Mouse (Mus musculus): ENCODE measurements around the gene Coil. TPM values are rescaled to one million over a fixed set of nuclear protein-coding genes. Genes with fewer than 3 reads are reported as not detected.
A peak's percentile ranks its signal among the peaks of the same experiment; 100 is the strongest.
"Not testable (repeated sequence)": the region's sequence is repeated elsewhere in the genome, so short reads cannot be mapped to it uniquely, and the experiment has no call there.

Coil gene
- polyA plus RNA-seq, 1 experiment from 2014 or later: 21.3 TPM

DNA sequence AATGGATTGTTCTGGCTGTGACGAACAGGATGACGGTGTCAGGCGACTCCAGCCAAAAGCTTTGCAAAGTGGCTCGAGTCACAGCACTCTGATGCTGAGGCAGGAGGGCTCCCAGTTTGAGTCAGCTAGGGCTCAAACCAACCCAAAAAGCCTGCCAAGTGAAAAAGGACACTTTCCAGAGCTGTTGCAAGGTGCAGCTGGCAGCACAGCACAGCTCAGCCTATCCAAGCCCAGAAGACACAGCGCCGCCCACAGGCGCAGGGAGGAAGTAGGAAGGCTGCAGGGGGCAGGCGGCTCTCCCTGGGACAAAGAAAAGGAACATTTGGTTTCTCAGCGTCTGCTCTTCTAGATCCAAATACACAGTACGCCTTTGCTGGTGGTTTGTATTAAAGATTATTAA is 16.6 kb downstream of the Coil start:
- H3K9ac ChIP-seq (ENCODE audit: low read length): no peak overlapping the region
- 85% methylated on average over 10 of the region's 10 CpGs for WGBS
- no peak for ATAC-seq (ENCODE audit: insufficient read depth, low FRiP score, low TSS enrichment)
- H3K4me1 ChIP-seq (ENCODE audit: control insufficient read depth, insufficient read depth, low read length): no peaks in the 10 kb centered on the region
- H3K4me3 ChIP-seq (ENCODE audit: low read depth, low read length): no peak overlapping the region
- no peak overlapping the region for H3K27ac ChIP-seq (ENCODE audit: low read depth, low read length)
- no peaks in the 10 kb centered on the region for H3K9me3 ChIP-seq (ENCODE audit: control insufficient read depth, low read length)
- H3K4me2 ChIP-seq (ENCODE audit: low read depth): no peak overlapping the region
- DNase-seq (ENCODE audit: low spot score): no peak
- peaks cover 8% of the 10 kb centered on the region; the same call in 1 of the 2 replicates for H3K36me3 ChIP-seq (ENCODE audit: control insufficient read depth, insufficient read depth, low read length)
- no peaks in the 10 kb centered on the region for H3K27me3 ChIP-seq (ENCODE audit: control insufficient read depth, insufficient read depth, low read length)

- WGBS: 79% methylated on average over 5 of the region's 5 CpGs
Observed at GRCm38 (mm10) chr11:88988956-88989355, 18.9 kb downstream of the Coil start.

GRCm38 (mm10) chr11:88989530-88989929 is 19.5 kb downstream of the Coil start:
- H3K27me3 ChIP-seq (ENCODE audit: control insufficient read depth, insufficient read depth, low read length): no peaks in the 10 kb centered on the region
- no peak overlapping the region for H3K27ac ChIP-seq (ENCODE audit: low read depth, low read length)
- no peaks in the 10 kb centered on the region for H3K4me1 ChIP-seq (ENCODE audit: control insufficient read depth, insufficient read depth, low read length)
- WGBS: 75% methylated on average over 5 of the region's 5 CpGs
- no peak overlapping the region for H3K4me3 ChIP-seq (ENCODE audit: low read depth, low read length)
- no peak for DNase-seq (ENCODE audit: low spot score)
- peaks cover 6% of the 10 kb centered on the region; the same call in 1 of the 2 replicates for H3K36me3 ChIP-seq (ENCODE audit: control insufficient read depth, insufficient read depth, low read length)
- no peak for ATAC-seq (ENCODE audit: insufficient read depth, low FRiP score, low TSS enrichment)
- H3K9ac ChIP-seq (ENCODE audit: low read length): no peak overlapping the region
- H3K9me3 ChIP-seq (ENCODE audit: control insufficient read depth, low read length): no peaks in the 10 kb centered on the region
- no peak overlapping the region for H3K4me2 ChIP-seq (ENCODE audit: low read depth)

More at GRCm38 (mm10) chr11:88988956-88989355, 18.9 kb downstream of the Coil start:
- H3K36me3 ChIP-seq (ENCODE audit: control insufficient read depth, insufficient read depth, low read length): peaks cover 6% of the 10 kb centered on the region; the same call in 1 of the 2 replicates
- H3K9me3 ChIP-seq (ENCODE audit: control insufficient read depth, low read length): no peaks in the 10 kb centered on the region
- DNase-seq (ENCODE audit: low spot score) (no peak), ATAC-seq (ENCODE audit: insufficient read depth, low FRiP score, low TSS enrichment) (no peak)
- H3K27ac ChIP-seq (ENCODE audit: low read depth, low read length): no peak overlapping the region
- no peaks in the 10 kb centered on the region for H3K27me3 ChIP-seq (ENCODE audit: control insufficient read depth, insufficient read depth, low read length)
- no peak overlapping the region for H3K4me2 ChIP-seq (ENCODE audit: low read depth)
- H3K9ac ChIP-seq (ENCODE audit: low read length): no peak overlapping the region
- H3K4me1 ChIP-seq (ENCODE audit: control insufficient read depth, insufficient read depth, low read length): no peaks in the 10 kb centered on the region
- H3K4me3 ChIP-seq (ENCODE audit: low read depth, low read length): no peak overlapping the region

- ATAC-seq (ENCODE audit: insufficient read depth, low FRiP score, low TSS enrichment) (no peak), DNase-seq (ENCODE audit: low spot score) (no peak)
- no peak overlapping the region for H3K4me2 ChIP-seq (ENCODE audit: low read depth)
- H3K27ac ChIP-seq (ENCODE audit: low read depth, low read length): no peak overlapping the region
- WGBS: 54% methylated on average over 7 of the region's 7 CpGs
- H3K36me3 ChIP-seq (ENCODE audit: control insufficient read depth, insufficient read depth, low read length): no peaks in the 10 kb centered on the region
- no peaks in the 10 kb centered on the region for H3K4me1 ChIP-seq (ENCODE audit: control insufficient read depth, insufficient read depth, low read length)
- H3K27me3 ChIP-seq (ENCODE audit: control insufficient read depth, insufficient read depth, low read length): no peaks in the 10 kb centered on the region
- H3K4me3 ChIP-seq (ENCODE audit: low read depth, low read length): no peak overlapping the region
- no peaks in the 10 kb centered on the region for H3K9me3 ChIP-seq (ENCODE audit: control insufficient read depth, low read length)
- H3K9ac ChIP-seq (ENCODE audit: low read length): no peak overlapping the region
Observed at GRCm38 (mm10) chr11:88993186-88993585, 23.1 kb downstream of the Coil start.

DNA sequence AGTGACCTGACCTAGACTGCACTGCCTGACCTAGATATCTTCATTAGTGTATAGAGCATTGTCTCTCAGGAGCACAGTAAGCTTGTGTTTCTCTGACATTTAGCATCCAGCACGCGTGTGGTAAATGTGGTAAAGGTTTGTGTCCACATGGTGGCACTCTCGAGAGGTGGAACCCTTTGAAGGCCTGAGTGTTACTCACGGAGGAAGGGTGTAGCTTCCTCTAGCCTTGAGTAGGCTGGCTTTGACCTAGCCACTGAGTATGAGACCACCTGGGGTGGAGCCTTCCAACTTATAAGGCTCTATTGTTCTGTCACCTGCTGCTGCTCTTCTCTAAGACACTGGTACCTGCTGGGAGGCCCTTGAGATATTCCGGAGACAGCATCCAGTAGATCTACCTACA is 23.6 kb downstream of the Coil start:
- 23% methylated on average over 5 of the region's 5 CpGs for WGBS
- H3K4me2 ChIP-seq (ENCODE audit: low read depth): no peak overlapping the region
- no peak overlapping the region for H3K27ac ChIP-seq (ENCODE audit: low read depth, low read length)
- no peaks in the 10 kb centered on the region for H3K36me3 ChIP-seq (ENCODE audit: control insufficient read depth, insufficient read depth, low read length)
- DNase-seq (ENCODE audit: low spot score): peak; percentile 51
- H3K4me1 ChIP-seq (ENCODE audit: control insufficient read depth, insufficient read depth, low read length): no peaks in the 10 kb centered on the region
- no peaks in the 10 kb centered on the region for H3K27me3 ChIP-seq (ENCODE audit: control insufficient read depth, insufficient read depth, low read length)
- H3K9me3 ChIP-seq (ENCODE audit: control insufficient read depth, low read length): no peaks in the 10 kb centered on the region
- no peak for ATAC-seq (ENCODE audit: insufficient read depth, low FRiP score, low TSS enrichment)
- H3K9ac ChIP-seq (ENCODE audit: low read length): no peak overlapping the region
- no peak overlapping the region for H3K4me3 ChIP-seq (ENCODE audit: low read depth, low read length)

GRCm38 (mm10) chr11:88994492-88994891 is 24.4 kb downstream of the Coil start:
- Histone ChIP-seq H3K27ac (ENCODE audit: low read depth, low read length) (no peak overlapping the region), H3K27me3 (ENCODE audit: control insufficient read depth, insufficient read depth, low read length) (peaks cover 6% of the 10 kb centered on the region), H3K4me2 (ENCODE audit: low read depth) (no peak overlapping the region), H3K36me3 (ENCODE audit: control insufficient read depth, insufficient read depth, low read length) (no peaks in the 10 kb centered on the region), H3K9me3 (ENCODE audit: control insufficient read depth, low read length) (no peaks in the 10 kb centered on the region), H3K9ac (ENCODE audit: low read length) (no peak overlapping the region), H3K4me3 (ENCODE audit: low read depth, low read length) (no peak overlapping the region), H3K4me1 (ENCODE audit: control insufficient read depth, insufficient read depth, low read length) (no peaks in the 10 kb centered on the region)
- ATAC-seq (ENCODE audit: insufficient read depth, low FRiP score, low TSS enrichment) (no peak), DNase-seq (ENCODE audit: low spot score) (no peak)
- WGBS: 90% methylated on average over 7 of the region's 7 CpGs

- no peaks in the 10 kb centered on the region for H3K36me3 ChIP-seq (ENCODE audit: control insufficient read depth, insufficient read depth, low read length)
Observed at GRCm38 (mm10) chr11:88995616-88996015, 25.6 kb downstream of the Coil start.

GRCm38 (mm10) chr11:88996427-88996826 is 26.4 kb downstream of the Coil start:
- H3K9ac ChIP-seq (ENCODE audit: low read length): no peak overlapping the region
- no peaks in the 10 kb centered on the region for H3K9me3 ChIP-seq (ENCODE audit: control insufficient read depth, low read length)
- ATAC-seq (ENCODE audit: insufficient read depth, low FRiP score, low TSS enrichment) (no peak), DNase-seq (ENCODE audit: low spot score) (no peak)
- 81% methylated on average over 7 of the region's 7 CpGs for WGBS
- no peak overlapping the region for H3K4me2 ChIP-seq (ENCODE audit: low read depth)
- no peaks in the 10 kb centered on the region for H3K4me1 ChIP-seq (ENCODE audit: control insufficient read depth, insufficient read depth, low read length)
- H3K4me3 ChIP-seq (ENCODE audit: low read depth, low read length): no peak overlapping the region
- no peaks in the 10 kb centered on the region for H3K36me3 ChIP-seq (ENCODE audit: control insufficient read depth, insufficient read depth, low read length)
- H3K27me3 ChIP-seq (ENCODE audit: control insufficient read depth, insufficient read depth, low read length): peaks cover 16% of the 10 kb centered on the region
- H3K27ac ChIP-seq (ENCODE audit: low read depth, low read length): no peak overlapping the region

More at GRCm38 (mm10) chr11:88995616-88996015, 25.6 kb downstream of the Coil start:
- Histone ChIP-seq H3K4me2 (ENCODE audit: low read depth) (no peak overlapping the region), H3K9ac (ENCODE audit: low read length) (no peak overlapping the region), H3K27me3 (ENCODE audit: control insufficient read depth, insufficient read depth, low read length) (peaks cover 16% of the 10 kb centered on the region), H3K4me3 (ENCODE audit: low read depth, low read length) (no peak overlapping the region), H3K9me3 (ENCODE audit: control insufficient read depth, low read length) (no peaks in the 10 kb centered on the region), H3K4me1 (ENCODE audit: control insufficient read depth, insufficient read depth, low read length) (no peaks in the 10 kb centered on the region), H3K27ac (ENCODE audit: low read depth, low read length) (no peak overlapping the region)
- ATAC-seq (ENCODE audit: insufficient read depth, low FRiP score, low TSS enrichment): no peak
- DNase-seq (ENCODE audit: low spot score): no peak
- WGBS: 91% methylated on average over 2 of the region's 2 CpGs

DNA sequence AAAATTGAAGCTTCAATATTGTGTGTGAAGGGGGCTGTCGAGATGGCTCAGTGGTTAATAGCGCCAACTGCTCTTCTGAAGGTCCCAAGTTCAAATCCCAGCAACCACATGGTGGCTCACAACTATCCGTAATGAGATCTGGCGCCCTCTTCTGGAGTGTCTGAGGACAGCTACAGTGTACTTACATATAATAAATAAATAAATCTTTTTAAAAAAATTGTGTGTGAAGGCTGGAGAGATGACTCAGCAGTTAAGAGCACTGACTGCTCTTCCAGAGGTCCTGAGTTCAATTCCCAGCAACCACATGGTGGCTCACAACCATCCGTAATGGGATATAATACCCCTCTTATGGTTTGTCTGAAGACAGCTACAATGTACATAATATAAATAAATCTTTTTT is 27.3 kb downstream of the Coil start:
- ATAC-seq (ENCODE audit: insufficient read depth, low FRiP score, low TSS enrichment): not testable (repeated sequence)
- 86% methylated on average over 5 of the region's 5 CpGs for whole genome bisulfite sequencing

More for the DNA sequence above, 27.3 kb downstream of the Coil start:
- DNase-seq (ENCODE audit: low spot score); H3K27ac ChIP-seq (ENCODE audit: low read depth, low read length); H3K4me2 ChIP-seq (ENCODE audit: low read depth); H3K4me1 ChIP-seq (ENCODE audit: control insufficient read depth, insufficient read depth, low read length); H3K4me3 ChIP-seq (ENCODE audit: low read depth, low read length); H3K9ac ChIP-seq (ENCODE audit: low read length); H3K9me3 ChIP-seq (ENCODE audit: control insufficient read depth, low read length); H3K36me3 ChIP-seq (ENCODE audit: control insufficient read depth, insufficient read depth, low read length): not testable (repeated sequence)
- H3K27me3 ChIP-seq (ENCODE audit: control insufficient read depth, insufficient read depth, low read length): peaks cover 16% of the 10 kb centered on the region

Measured in neural tube, embryonic 11.5 days (tissue).